Mouse (Mus musculus) hindbrain, embryonic 16.5 days (tissue): ENCODE data around the gene Sh3pxd2b. TPM values are rescaled to one million over a fixed set of nuclear protein-coding genes. Genes with fewer than 3 reads are reported as not detected.

Experiments
- ATAC-seq: fragments of 200-750 bp; cut with Nextera tagmentation; 2 replicates; pipeline ENCODE4 v1.8.0; 2017; ENCODE audit warnings: moderate TSS enrichment, moderate library complexity
- H3K27ac ChIP-seq: fragments of 300-500 bp; sonication (generic); 2 replicates; pipeline ENCODE4 v1.5.1; 2014; ENCODE audit warnings: low read depth, mild to moderate bottlenecking, control low read depth, low read length, moderate library complexity
- H3K27me3 ChIP-seq: fragments of 300-500 bp; sonication (generic); replicated peaks from 2 replicates; pipeline ENCODE4 v1.6.1; 2014; ENCODE audit warnings: low read length; ENCODE audit not compliant: control insufficient read depth, insufficient read depth
- H3K36me3 ChIP-seq: fragments of 300-500 bp; sonication (generic); 2 replicates; pipeline ENCODE4 v1.6.1; 2014; ENCODE audit warnings: mild to moderate bottlenecking, low read length, moderate library complexity, mixed read lengths; ENCODE audit not compliant: control insufficient read depth, insufficient read depth
- H3K4me1 ChIP-seq: fragments of 300-500 bp; sonication (generic); 2 replicates; pipeline ENCODE4 v1.6.1; 2014; ENCODE audit warnings: low read depth, low read length; ENCODE audit not compliant: control insufficient read depth, insufficient read depth
- H3K4me2 ChIP-seq: fragments of 300-500 bp; sonication (generic); 2 replicates; pipeline ENCODE4 v1.6.1; 2014; ENCODE audit warnings: mild to moderate bottlenecking, low read length, control low read depth, moderate library complexity
- H3K4me3 ChIP-seq: fragments of 300-500 bp; sonication (generic); 2 replicates; pipeline ENCODE4 v1.5.1; 2014; ENCODE audit warnings: mild to moderate bottlenecking, low read length, control low read depth, moderate library complexity
- H3K9ac ChIP-seq: fragments of 300-500 bp; sonication (generic); 2 replicates; pipeline ENCODE4 v1.6.1; 2014; ENCODE audit warnings: low read depth, mild to moderate bottlenecking, control low read depth, low read length, moderate library complexity
- H3K9me3 ChIP-seq: fragments of 300-500 bp; sonication (generic); 2 replicates; pipeline ENCODE4 v1.6.1; 2014; ENCODE audit warnings: mild to moderate bottlenecking, low read length, moderate library complexity; ENCODE audit not compliant: control insufficient read depth
- WGBS: fragments of 180-500 bp; shearing (Covaris S2); extraction: QIAGEN DNeasy Blood & Tissue Kit; methylation state at CpG from one replicate; pipeline ENCODE4 v1.1.7; 2014; 5-methylcytosine and 5-hydroxymethylcytosine counted together
- polyA plus RNA-seq: library from polyadenylated mRNA; unstranded; fragments of >200 nt; fragmentation: Nextera tagmentation; extraction: Ambion mirVana; gene quantifications from 2 replicates; pipeline ENCODE4 v1.2.1, GENCODE M21; 2015

Sh3pxd2b gene
- polyA plus RNA-seq, 1 experiment from 2014 or later: 15.8 TPM

DNA sequence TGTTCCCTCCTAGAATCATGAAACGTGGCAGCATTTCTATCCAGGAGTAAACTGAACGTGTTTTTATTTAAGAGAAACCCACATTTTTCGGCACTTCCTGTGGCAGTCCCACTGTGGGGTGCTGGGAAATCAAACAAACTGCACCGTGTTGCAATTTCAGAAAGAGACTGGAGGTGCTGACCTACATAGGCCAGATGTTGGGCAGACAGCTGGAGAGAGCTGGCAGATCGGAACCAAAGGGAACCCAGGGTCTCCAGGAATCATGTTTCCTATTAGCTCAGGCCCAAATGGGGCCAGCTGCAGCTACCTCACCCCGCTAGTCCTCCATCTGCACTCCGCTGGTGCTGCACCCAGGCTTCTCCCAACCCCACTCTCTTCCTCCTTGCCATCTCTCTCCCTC lies 16.8 kb downstream of the Sh3pxd2b start:
- Histone ChIP-seq H3K27ac (no peak overlapping the region), H3K4me2 (no peak overlapping the region), H3K27me3 (no peaks in the 10 kb centered on the region), H3K9me3 (no peaks in the 10 kb centered on the region), H3K4me3 (no peak overlapping the region), H3K9ac (no peak overlapping the region; the same call in 1 of the 2 replicates), H3K36me3 (no peaks in the 10 kb centered on the region), H3K4me1 (peaks cover 14% of the 10 kb centered on the region)
- no peak for ATAC-seq
- 70% methylated on average over 7 of the region's 7 CpGs for WGBS

DNA sequence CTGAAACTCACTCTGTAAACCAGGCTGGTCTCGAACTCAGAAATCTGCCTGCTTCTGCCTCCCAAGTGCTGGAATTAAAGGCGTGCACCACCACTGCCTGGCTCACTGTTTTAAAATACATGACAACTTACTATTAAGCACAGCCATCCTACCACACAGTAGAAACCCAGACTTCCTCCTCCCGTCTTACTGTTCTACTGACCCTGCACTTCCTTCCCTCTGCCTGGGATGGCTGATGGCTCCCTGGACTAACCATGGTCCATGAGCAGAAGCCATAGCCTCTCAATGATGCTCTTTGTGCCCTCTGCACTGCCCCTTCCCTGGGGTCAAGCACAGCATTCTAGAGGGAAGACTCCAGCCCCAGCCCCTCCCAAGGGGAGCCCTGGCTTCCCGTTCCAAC lies 17.9 kb downstream of the Sh3pxd2b start:
- 86% methylated on average over 4 of the region's 4 CpGs for WGBS
- no peak overlapping the region for H3K27ac ChIP-seq
- ATAC-seq: no peak

DNA sequence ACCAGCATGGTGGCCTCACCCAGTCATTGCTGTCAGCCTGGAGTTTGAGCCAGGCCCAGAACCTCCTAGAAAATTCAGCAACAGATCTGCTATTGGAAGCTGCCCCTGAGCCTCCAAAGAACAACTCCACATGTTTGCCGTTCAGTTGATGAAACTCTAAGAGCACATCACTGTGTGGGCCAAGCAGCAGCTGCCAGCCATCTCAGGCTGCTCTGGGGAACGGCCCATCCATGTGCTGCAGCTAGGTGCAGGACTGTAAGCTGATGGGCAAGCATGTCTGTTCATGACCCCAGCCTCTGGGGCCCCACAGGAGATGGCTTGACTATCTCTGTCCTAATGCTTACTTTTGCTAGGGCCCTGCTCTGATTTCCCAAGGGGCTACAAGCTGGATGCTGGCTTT lies 19.4 kb downstream of the Sh3pxd2b start:
- H3K4me2 ChIP-seq: no peak overlapping the region
- H3K27me3 ChIP-seq: no peaks in the 10 kb centered on the region
- no peak for ATAC-seq
- no peak overlapping the region for H3K9ac ChIP-seq
- peaks cover 3% of the 10 kb centered on the region; the same call in 1 of the 2 replicates for H3K36me3 ChIP-seq
- H3K4me1 ChIP-seq: peaks cover 14% of the 10 kb centered on the region
- 70% methylated on average over 2 of the region's 2 CpGs for WGBS
- no peak overlapping the region for H3K27ac ChIP-seq
- H3K4me3 ChIP-seq: no peak overlapping the region
- H3K9me3 ChIP-seq: no peaks in the 10 kb centered on the region

More for the DNA sequence above, 17.9 kb downstream of the Sh3pxd2b start:
- Histone ChIP-seq H3K4me2 (no peak overlapping the region), H3K4me1 (peaks cover 14% of the 10 kb centered on the region), H3K27me3 (no peaks in the 10 kb centered on the region), H3K9me3 (no peaks in the 10 kb centered on the region), H3K9ac (no peak overlapping the region), H3K4me3 (no peak overlapping the region), H3K36me3 (no peaks in the 10 kb centered on the region)

DNA sequence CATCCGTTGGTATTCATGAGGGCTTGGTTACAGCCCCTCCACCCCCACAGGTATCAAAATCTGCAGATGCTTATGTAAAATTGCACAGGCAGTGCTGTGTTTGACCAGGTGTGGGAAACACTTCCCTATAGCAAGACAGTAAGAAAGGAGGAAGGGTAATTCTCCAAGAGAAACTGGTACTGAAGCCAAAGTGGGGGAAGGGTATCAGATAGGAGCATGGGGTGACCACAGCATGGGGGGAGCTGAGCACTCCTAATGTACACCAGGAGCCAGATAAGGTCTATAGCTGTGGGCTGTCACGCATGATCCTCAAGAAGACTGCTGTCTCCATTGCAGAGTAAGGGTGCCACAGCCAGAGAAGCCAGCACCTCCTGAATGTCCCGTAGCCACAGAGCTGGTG lies 21.4 kb downstream of the Sh3pxd2b start:
- no peaks in the 10 kb centered on the region for H3K27me3 ChIP-seq
- peaks cover 2% of the 10 kb centered on the region for H3K4me1 ChIP-seq
- H3K9ac ChIP-seq: no peak overlapping the region
- WGBS: 95% methylated on average over 3 of the region's 3 CpGs
- H3K4me3 ChIP-seq: no peak overlapping the region
- H3K27ac ChIP-seq: no peak overlapping the region
- H3K36me3 ChIP-seq: peaks cover 3% of the 10 kb centered on the region
- no peak overlapping the region for H3K4me2 ChIP-seq
- H3K9me3 ChIP-seq: no peaks in the 10 kb centered on the region
- ATAC-seq: no peak

DNA sequence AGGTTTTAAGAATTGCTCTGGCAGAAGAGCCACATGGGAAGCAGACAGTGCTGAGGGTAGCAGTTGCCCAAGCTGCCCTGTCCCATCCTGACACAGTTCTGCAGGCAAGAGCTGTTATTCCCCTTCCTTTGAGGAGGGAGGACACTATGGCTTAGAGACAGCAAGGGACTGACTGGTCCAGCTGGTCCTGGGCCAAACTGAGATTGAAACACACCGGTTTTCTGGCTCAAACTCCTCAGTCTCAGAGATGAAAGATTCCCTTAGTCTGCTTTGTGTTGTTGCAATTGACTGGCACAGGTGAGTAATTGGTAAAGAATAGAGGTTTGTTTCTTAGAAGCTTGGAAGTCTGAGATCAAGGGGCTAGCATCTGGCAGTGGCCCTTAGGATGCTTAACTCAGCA lies 23.3 kb downstream of the Sh3pxd2b start:
- Histone ChIP-seq H3K9me3 (no peaks in the 10 kb centered on the region), H3K27me3 (no peaks in the 10 kb centered on the region), H3K9ac (no peak overlapping the region), H3K27ac (no peak overlapping the region), H3K4me1 (no peaks in the 10 kb centered on the region; the same call in 1 of the 2 replicates), H3K4me2 (no peak overlapping the region), H3K36me3 (peaks cover 3% of the 10 kb centered on the region), H3K4me3 (no peak overlapping the region)
- 50% methylated on average over 1 of the region's 1 CpGs for WGBS
- no peak for ATAC-seq

DNA sequence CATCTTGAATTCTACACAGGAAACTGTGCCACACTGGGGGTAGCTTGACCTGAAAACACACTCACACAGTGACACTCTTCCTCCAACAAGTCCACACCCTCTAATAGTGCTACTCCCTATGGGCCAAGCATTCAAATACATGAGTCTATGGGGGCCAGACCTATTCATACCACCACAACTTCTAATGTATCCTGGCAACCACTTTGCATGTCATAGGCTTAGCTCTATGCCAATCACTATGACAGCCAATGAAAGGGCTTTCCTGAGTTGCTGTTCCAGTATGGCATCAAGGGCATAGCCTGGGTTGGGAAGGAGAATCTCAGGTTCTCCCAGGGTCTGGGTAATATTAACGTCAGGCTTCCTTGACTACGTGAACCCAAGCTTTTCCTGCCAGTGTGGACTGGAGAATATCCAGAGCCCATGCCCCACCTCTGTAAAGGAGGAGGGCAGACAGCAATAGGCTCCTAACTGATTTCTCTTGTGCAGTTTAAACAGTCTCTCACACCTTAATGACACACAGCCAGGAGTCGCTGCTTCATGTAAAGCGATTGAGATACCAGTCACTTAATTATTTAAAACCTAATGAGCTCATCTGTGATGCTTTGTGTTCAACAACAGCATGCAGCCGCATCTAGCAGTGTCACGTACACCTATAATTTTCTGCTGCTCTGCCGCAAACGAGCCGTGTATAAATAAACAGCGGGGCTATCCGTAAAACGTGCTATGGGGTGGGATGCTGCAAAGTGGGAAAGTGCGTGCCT lies 25.8 kb downstream of the Sh3pxd2b start:
- no peak overlapping the region for H3K4me2 ChIP-seq
- WGBS: 55% methylated on average over 13 of the region's 13 CpGs
- peak; percentile 49 for ATAC-seq
- no peak overlapping the region for H3K9ac ChIP-seq
- no peaks in the 10 kb centered on the region; the same call in 1 of the 2 replicates for H3K4me1 ChIP-seq
- H3K36me3 ChIP-seq: peaks cover 6% of the 10 kb centered on the region
- H3K27me3 ChIP-seq: no peaks in the 10 kb centered on the region
- no peak overlapping the region for H3K4me3 ChIP-seq
- H3K27ac ChIP-seq: no peak overlapping the region
- no peaks in the 10 kb centered on the region for H3K9me3 ChIP-seq

DNA sequence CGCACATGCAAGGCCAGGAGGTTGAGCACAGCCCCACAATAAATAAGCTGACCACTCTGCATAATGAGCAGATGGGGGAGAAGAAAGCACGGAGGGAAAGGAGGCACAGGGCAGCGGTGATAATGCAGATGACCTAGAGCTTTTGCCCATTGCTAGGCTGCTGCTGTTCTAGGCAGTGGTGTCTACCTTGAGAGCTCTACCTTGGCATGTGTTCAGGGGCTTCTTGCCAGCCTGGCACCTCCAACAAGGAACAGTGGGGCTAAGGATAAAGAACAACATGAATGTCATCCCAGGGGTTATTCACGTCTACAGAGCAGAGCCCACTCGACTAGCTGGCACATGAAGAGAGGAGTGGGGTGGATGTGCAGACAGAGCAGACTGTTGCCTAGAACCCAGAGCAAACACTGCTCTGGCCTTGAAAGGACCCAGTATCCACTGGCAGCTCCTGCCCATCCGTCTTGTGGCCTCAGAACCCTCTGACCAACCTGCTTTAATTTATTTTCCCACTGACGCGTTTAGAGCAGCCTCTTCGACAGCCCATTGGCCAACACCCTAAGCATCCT lies 26.5 kb downstream of the Sh3pxd2b start:
- Histone ChIP-seq H3K9me3 (no peaks in the 10 kb centered on the region), H3K4me3 (no peak overlapping the region), H3K4me1 (no peaks in the 10 kb centered on the region; the same call in 1 of the 2 replicates), H3K27me3 (no peaks in the 10 kb centered on the region), H3K36me3 (peaks cover 6% of the 10 kb centered on the region), H3K27ac (0 out of 2 replicates have a peak overlapping the region, but pooled peaks have one; percentile 5), H3K4me2 (no peak overlapping the region), H3K9ac (no peak overlapping the region)
- ATAC-seq: peak; percentile 76
- WGBS: 64% methylated on average over 9 of the region's 9 CpGs

DNA sequence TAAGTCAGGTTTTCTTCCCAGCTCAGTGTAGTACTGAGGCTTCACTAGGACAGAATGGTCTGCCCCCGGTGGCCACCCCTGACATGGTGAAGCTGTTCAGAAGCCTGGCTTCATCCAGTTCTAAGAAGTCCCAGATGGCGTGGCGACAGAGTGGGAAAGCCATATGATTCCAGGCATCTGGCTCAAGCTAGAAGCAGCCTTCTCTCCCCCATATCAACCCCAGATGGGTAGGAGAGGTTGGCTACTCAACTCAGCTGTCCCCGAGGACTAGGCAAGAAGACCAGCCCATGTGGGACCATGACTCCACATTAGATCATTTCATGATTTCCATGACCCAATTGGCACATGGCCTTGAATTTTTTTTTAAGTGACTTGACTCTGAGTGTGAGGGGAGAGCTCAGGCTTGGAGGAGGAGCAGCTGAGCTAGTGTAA lies 27.5 kb downstream of the Sh3pxd2b start:
- Histone ChIP-seq H3K4me3 (no peak overlapping the region), H3K4me2 (no peak overlapping the region), H3K4me1 (no peaks in the 10 kb centered on the region; the same call in 1 of the 2 replicates), H3K36me3 (peaks cover 6% of the 10 kb centered on the region), H3K27me3 (no peaks in the 10 kb centered on the region), H3K9me3 (no peaks in the 10 kb centered on the region), H3K9ac (no peak overlapping the region), H3K27ac (no peak overlapping the region)
- ATAC-seq: no peak
- WGBS: 68% methylated on average over 4 of the region's 4 CpGs

DNA sequence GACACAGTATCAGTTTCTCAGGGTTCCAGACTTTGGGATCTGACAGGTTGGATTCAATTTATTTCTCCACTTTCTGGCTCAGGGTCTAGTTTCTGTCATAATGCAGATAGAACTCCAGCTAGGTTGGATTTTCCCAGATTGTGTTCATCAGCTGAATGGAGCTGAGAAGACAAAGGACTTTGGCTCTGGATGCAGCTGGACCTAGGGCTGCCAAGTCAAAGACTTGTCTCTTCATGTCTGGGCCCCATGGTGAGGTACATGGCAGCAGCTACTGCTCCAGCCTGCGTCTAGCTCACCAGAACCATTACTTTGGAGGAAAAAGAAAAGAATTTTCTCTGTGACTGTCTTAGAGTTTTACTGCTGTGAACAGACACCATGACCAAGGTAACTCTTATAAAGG lies 28.5 kb downstream of the Sh3pxd2b start:
- H3K4me2 ChIP-seq: no peak overlapping the region
- H3K4me1 ChIP-seq: no peaks in the 10 kb centered on the region
- peaks cover 6% of the 10 kb centered on the region for H3K36me3 ChIP-seq
- H3K4me3 ChIP-seq: no peak overlapping the region
- no peaks in the 10 kb centered on the region for H3K27me3 ChIP-seq
- no peak overlapping the region for H3K9ac ChIP-seq
- H3K9me3 ChIP-seq: no peaks in the 10 kb centered on the region
- H3K27ac ChIP-seq: no peak overlapping the region
- WGBS: 65% methylated on average over 1 of the region's 1 CpGs
- ATAC-seq: no peak
